Mouse (Mus musculus) hindbrain, embryonic 11.5 days (tissue): ENCODE measurements around the gene Atp10a. TPM values are rescaled to one million over a fixed set of nuclear protein-coding genes. Genes with fewer than 3 reads are reported as not detected.

Experiments used
- ATAC-seq: fragments of 200-750 bp; cut with Nextera tagmentation; 2 replicates; pipeline ENCODE4 v1.8.0; 2017; ENCODE audit warnings: mild to moderate bottlenecking, moderate TSS enrichment, moderate library complexity; ENCODE audit not compliant: low FRiP score
- DNase-seq: peaks from one replicate; pipeline ENCODE4 v3.0.0-alpha.2; 2015; ENCODE audit warnings: low spot score
- H3K27ac ChIP-seq: fragments of 300-500 bp; sonication (generic); 2 replicates; pipeline ENCODE4 v1.5.1; 2014; ENCODE audit warnings: mild to moderate bottlenecking, low read depth, low read length
- H3K27me3 ChIP-seq: fragments of 300-500 bp; sonication (generic); 2 replicates; pipeline ENCODE4 v1.6.1; 2014; ENCODE audit warnings: mild to moderate bottlenecking, low read length, moderate library complexity, mixed read lengths; ENCODE audit not compliant: control insufficient read depth, insufficient read depth
- H3K36me3 ChIP-seq: fragments of 300-500 bp; sonication (generic); 2 replicates; pipeline ENCODE4 v1.6.1; 2014; ENCODE audit warnings: mild to moderate bottlenecking, low read length, moderate library complexity, mixed read lengths; ENCODE audit not compliant: control insufficient read depth, insufficient read depth
- H3K4me1 ChIP-seq: fragments of 300-500 bp; sonication (generic); replicated peaks from 2 replicates; pipeline ENCODE4 v1.6.1; 2014; ENCODE audit warnings: low read length, mixed read lengths; ENCODE audit not compliant: control insufficient read depth, insufficient read depth
- H3K4me2 ChIP-seq: fragments of 300-500 bp; sonication (generic); replicated peaks from 2 replicates; pipeline ENCODE4 v1.6.1; 2014; ENCODE audit warnings: mild to moderate bottlenecking, low read depth, low read length
- H3K4me3 ChIP-seq: fragments of 300-500 bp; sonication (generic); 2 replicates; pipeline ENCODE4 v1.5.1; 2014; ENCODE audit warnings: low read depth, low read length
- H3K9ac ChIP-seq: fragments of 300-500 bp; sonication (generic); 2 replicates; pipeline ENCODE4 v1.6.1; 2014; ENCODE audit warnings: low read depth, low read length
- H3K9me3 ChIP-seq: fragments of 300-500 bp; sonication (generic); 2 replicates; pipeline ENCODE4 v1.6.1; 2016; ENCODE audit warnings: low read length; ENCODE audit not compliant: control insufficient read depth
- WGBS: fragments of 180-500 bp; shearing (Covaris S2); extraction: QIAGEN DNeasy Blood & Tissue Kit; methylation state at CpG from one replicate; pipeline ENCODE4 v1.1.7; 2014; 5-methylcytosine and 5-hydroxymethylcytosine counted together
- polyA plus RNA-seq: library from polyadenylated mRNA; unstranded; fragments of >200 nt; fragmentation: Nextera tagmentation; extraction: Ambion mirVana; gene quantifications from 2 replicates; pipeline ENCODE4 v1.2.1, GENCODE M21; 2014

Atp10a gene
- polyA plus RNA-seq, 1 experiment from 2014 or later = 2.1 TPM

GRCm38 (mm10) chr7:58740196-58740595 is 84.2 kb downstream of the Atp10a start:
- no peak for ATAC-seq
- no peak overlapping the region for H3K4me2 ChIP-seq
- no peak overlapping the region for H3K27ac ChIP-seq
- H3K4me3 ChIP-seq = no peak overlapping the region
- DNase-seq = no peak
- 93% methylated on average over 13 of the region's 13 CpGs for WGBS
- H3K27me3 ChIP-seq = no peaks in the 10 kb centered on the region
- H3K9me3 ChIP-seq = no peaks in the 10 kb centered on the region
- no peaks in the 10 kb centered on the region for H3K4me1 ChIP-seq
- no peak overlapping the region for H3K9ac ChIP-seq
- H3K36me3 ChIP-seq = no peaks in the 10 kb centered on the region

- no peaks in the 10 kb centered on the region for H3K36me3 ChIP-seq
- ATAC-seq = no peak
- WGBS = 93% methylated on average over 4 of the region's 4 CpGs
- H3K9ac ChIP-seq = no peak overlapping the region
- H3K4me3 ChIP-seq = no peak overlapping the region
- no peaks in the 10 kb centered on the region for H3K4me1 ChIP-seq
- DNase-seq = no peak
- H3K4me2 ChIP-seq = no peak overlapping the region
- no peak overlapping the region for H3K27ac ChIP-seq
- H3K9me3 ChIP-seq = no peaks in the 10 kb centered on the region
- no peaks in the 10 kb centered on the region for H3K27me3 ChIP-seq
These were observed 84.9 kb downstream of the Atp10a start for GRCm38 (mm10) chr7:58740842-58741241.

DNA sequence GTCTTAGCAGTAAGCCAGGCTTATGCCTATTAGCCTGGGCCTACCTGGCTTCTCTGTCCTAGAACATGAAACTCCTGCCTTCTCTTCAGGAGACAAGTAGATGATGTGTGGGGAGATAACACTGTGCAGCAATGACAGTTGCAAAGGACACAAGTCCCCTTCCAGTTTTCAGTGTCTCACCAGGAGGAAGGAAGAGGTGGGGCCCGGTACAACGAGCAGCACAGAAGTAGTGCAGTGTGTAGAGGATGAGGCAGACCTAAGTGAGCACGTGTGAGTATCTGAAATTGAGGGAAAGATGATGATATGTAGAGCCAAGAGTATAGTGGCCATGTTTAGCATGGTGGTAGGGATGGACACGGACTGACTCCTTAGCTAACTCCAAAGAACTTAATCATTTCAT is 86.0 kb downstream of the Atp10a start:
- Histone ChIP-seq H3K4me1 (no peaks in the 10 kb centered on the region), H3K27ac (no peak overlapping the region), H3K4me2 (no peak overlapping the region), H3K9ac (no peak overlapping the region), H3K36me3 (no peaks in the 10 kb centered on the region), H3K27me3 (no peaks in the 10 kb centered on the region), H3K4me3 (no peak overlapping the region), H3K9me3 (no peaks in the 10 kb centered on the region)
- DNase-seq (no peak), ATAC-seq (no peak)
- WGBS = 87% methylated on average over 4 of the region's 4 CpGs

- H3K9ac ChIP-seq = no peak overlapping the region
- no peaks in the 10 kb centered on the region for H3K9me3 ChIP-seq
- no peak overlapping the region for H3K4me2 ChIP-seq
- no peak overlapping the region for H3K4me3 ChIP-seq
- WGBS = 85% methylated on average over 1 of the region's 1 CpGs
- ATAC-seq (no peak), DNase-seq (no peak)
- no peaks in the 10 kb centered on the region for H3K36me3 ChIP-seq
- H3K27me3 ChIP-seq = no peaks in the 10 kb centered on the region
- no peak overlapping the region for H3K27ac ChIP-seq
- no peaks in the 10 kb centered on the region for H3K4me1 ChIP-seq
These were observed 86.7 kb downstream of the Atp10a start for GRCm38 (mm10) chr7:58742648-58743047.

DNA sequence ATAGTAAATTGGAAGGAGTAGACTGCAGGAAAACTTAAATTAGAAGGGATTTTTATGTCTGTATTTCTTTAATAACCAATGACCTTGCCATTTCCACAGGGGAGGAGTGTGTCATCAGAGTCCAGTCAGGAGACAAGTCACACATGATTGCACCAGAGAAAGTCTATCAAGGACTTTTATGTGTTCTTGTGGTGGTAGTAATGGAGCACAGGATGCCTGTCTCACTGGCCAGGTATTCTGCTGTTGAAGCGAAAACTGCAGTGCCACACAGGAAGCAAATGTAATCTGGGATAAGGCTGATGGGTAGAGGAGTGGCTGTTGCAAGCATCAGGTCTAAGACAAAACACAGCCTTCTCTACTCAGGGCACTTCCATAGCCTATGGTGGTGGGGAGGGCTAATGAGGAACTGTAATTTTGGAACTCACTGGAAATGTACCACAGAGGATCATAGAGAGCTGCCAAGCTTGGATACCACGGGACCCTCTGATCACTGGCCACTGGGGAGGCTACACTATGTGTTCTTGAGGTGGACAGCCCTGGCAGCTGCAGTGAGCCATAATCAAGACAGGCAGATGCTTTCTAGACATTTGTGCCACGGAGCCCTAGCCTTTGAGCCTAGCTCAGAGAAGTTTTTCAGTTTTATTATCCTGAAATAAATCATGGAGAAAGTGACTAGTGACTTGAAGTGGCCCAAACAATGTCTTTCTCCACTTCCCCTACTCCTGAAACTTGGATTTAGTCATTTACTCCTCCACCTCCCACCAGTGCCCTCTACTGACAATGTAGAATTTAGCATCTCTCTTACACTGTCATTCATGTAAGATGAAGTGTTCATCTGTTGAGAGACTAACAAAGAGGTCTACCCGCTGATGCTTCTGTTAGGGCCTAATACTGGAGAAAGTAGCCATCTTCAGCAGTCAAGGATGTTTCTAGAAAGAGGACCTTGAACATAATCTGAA is 87.7 kb downstream of the Atp10a start:
- H3K9ac ChIP-seq = no peak overlapping the region
- no peaks in the 10 kb centered on the region for H3K9me3 ChIP-seq
- ATAC-seq (no peak), DNase-seq (no peak)
- H3K4me2 ChIP-seq = no peak overlapping the region
- WGBS = 89% methylated on average over 4 of the region's 4 CpGs
- no peaks in the 10 kb centered on the region for H3K4me1 ChIP-seq
- H3K36me3 ChIP-seq = no peaks in the 10 kb centered on the region
- no peaks in the 10 kb centered on the region for H3K27me3 ChIP-seq
- H3K4me3 ChIP-seq = no peak overlapping the region
- H3K27ac ChIP-seq = no peak overlapping the region

DNA sequence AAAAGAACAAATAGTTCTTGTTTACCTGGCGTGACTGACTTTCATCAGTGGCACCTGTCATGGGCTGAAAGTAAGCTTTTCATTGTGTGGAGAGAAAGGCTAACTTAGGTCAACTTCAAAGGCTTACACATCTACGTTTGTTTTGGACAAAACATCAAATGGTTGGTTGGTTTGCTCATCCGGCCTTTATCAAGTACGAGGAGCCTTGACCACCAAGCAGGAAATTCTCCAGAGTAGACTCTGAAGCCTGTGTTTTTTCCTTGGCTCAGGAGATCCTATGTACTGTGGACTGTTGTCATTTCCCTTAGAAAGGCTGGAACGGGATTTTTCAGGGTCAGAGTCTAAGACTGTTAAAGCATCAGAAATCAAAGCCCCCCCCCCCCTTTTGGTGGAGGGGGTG is 90.9 kb downstream of the Atp10a start:
- H3K4me3 ChIP-seq = no peak overlapping the region
- ATAC-seq (no peak), DNase-seq (no peak)
- WGBS = 75% methylated on average over 5 of the region's 5 CpGs
- H3K27ac ChIP-seq = no peak overlapping the region
- H3K4me1 ChIP-seq = no peaks in the 10 kb centered on the region
- H3K9ac ChIP-seq = no peak overlapping the region
- H3K36me3 ChIP-seq = no peaks in the 10 kb centered on the region
- no peaks in the 10 kb centered on the region for H3K9me3 ChIP-seq
- H3K4me2 ChIP-seq = no peak overlapping the region
- H3K27me3 ChIP-seq = no peaks in the 10 kb centered on the region

- no peak overlapping the region for H3K9ac ChIP-seq
- no peak overlapping the region for H3K27ac ChIP-seq
- no peaks in the 10 kb centered on the region for H3K9me3 ChIP-seq
- no peak for ATAC-seq
- no peak overlapping the region for H3K4me3 ChIP-seq
- no peaks in the 10 kb centered on the region for H3K36me3 ChIP-seq
- no peak overlapping the region for H3K4me2 ChIP-seq
- no peaks in the 10 kb centered on the region for H3K27me3 ChIP-seq
- no peaks in the 10 kb centered on the region for H3K4me1 ChIP-seq
- 93% methylated on average over 6 of the region's 6 CpGs for WGBS
- DNase-seq = no peak
These were observed 94.1 kb downstream of the Atp10a start for GRCm38 (mm10) chr7:58749904-58750612.

GRCm38 (mm10) chr7:58752041-58752440 is 96.1 kb downstream of the Atp10a start:
- Histone ChIP-seq H3K9me3 (no peaks in the 10 kb centered on the region), H3K36me3 (no peaks in the 10 kb centered on the region), H3K9ac (no peak overlapping the region), H3K4me1 (no peaks in the 10 kb centered on the region), H3K4me2 (no peak overlapping the region), H3K4me3 (no peak overlapping the region), H3K27ac (no peak overlapping the region), H3K27me3 (no peaks in the 10 kb centered on the region)
- WGBS = 80% methylated on average over 5 of the region's 5 CpGs
- DNase-seq (no peak), ATAC-seq (no peak)
